Mouse (Mus musculus): ENCODE data around the gene 4933405O20Rik. TPM values are rescaled to one million over a fixed set of nuclear protein-coding genes. Genes with fewer than 3 reads are reported as not detected.
A peak's percentile ranks its signal among the peaks of the same experiment; 100 is the strongest.

The 4933405O20Rik gene
- not detected in 2 replicates for polyA plus RNA-seq (2015; fragmentation: Nextera tagmentation; extraction: Ambion mirVana)

- WGBS = 54% methylated on average over 3 of the region's 3 CpGs
- Histone ChIP-seq H3K4me2 (ENCODE audit: low read depth, low read length) (no peak within 1 kb of the TSS), H3K36me3 (ENCODE audit: control insufficient read depth, insufficient read depth) (no peaks in the 10 kb centered on the region), H3K27me3 (ENCODE audit: control insufficient read depth, insufficient read depth, low read length) (no peaks in the 10 kb centered on the region), H3K9ac (ENCODE audit: low read length) (no peak within 1 kb of the TSS), H3K27ac (ENCODE audit: low read length) (no peak within 1 kb of the TSS), H3K9me3 (replicated peaks; ENCODE audit: control insufficient read depth, low read length) (no peaks in the 10 kb centered on the region), H3K4me3 (ENCODE audit: low read length) (no peak within 1 kb of the TSS), H3K4me1 (ENCODE audit: control insufficient read depth, insufficient read depth, low read length) (no peaks in the 10 kb centered on the region)
- no peak for ATAC-seq (replicated peaks; ENCODE audit: extremely low read depth, insufficient read depth, low FRiP score)
Observed at GRCm38 (mm10) chr7:50598890-50599289, at the start of gene 4933405O20Rik. 4933405O20Rik (plus strand) TSS chr7:50599190.

- ATAC-seq (replicated peaks; ENCODE audit: extremely low read depth, insufficient read depth, low FRiP score) = no peak
- Histone ChIP-seq H3K4me1 (ENCODE audit: control insufficient read depth, insufficient read depth, low read length) (no peaks in the 10 kb centered on the region), H3K27ac (ENCODE audit: low read length) (no peak overlapping the region), H3K9ac (ENCODE audit: low read length) (no peak overlapping the region), H3K27me3 (ENCODE audit: control insufficient read depth, insufficient read depth, low read length) (no peaks in the 10 kb centered on the region), H3K4me2 (ENCODE audit: low read depth, low read length) (no peak overlapping the region), H3K36me3 (ENCODE audit: control insufficient read depth, insufficient read depth) (no peaks in the 10 kb centered on the region), H3K4me3 (ENCODE audit: low read length) (no peak overlapping the region), H3K9me3 (replicated peaks; ENCODE audit: control insufficient read depth, low read length) (no peaks in the 10 kb centered on the region)
- WGBS = 63% methylated on average over 3 of the region's 3 CpGs
Observed at GRCm38 (mm10) chr7:50549572-50549971, 49.4 kb upstream of the 4933405O20Rik start.

GRCm38 (mm10) chr7:50551426-50551825, 47.6 kb upstream of the 4933405O20Rik start:
- no peak overlapping the region for H3K27ac ChIP-seq (ENCODE audit: low read length)
- H3K27me3 ChIP-seq (ENCODE audit: control insufficient read depth, insufficient read depth, low read length) = no peaks in the 10 kb centered on the region
- no peaks in the 10 kb centered on the region for H3K4me1 ChIP-seq (ENCODE audit: control insufficient read depth, insufficient read depth, low read length)
- WGBS = 72% methylated on average over 4 of the region's 4 CpGs
- H3K9me3 ChIP-seq (replicated peaks; ENCODE audit: control insufficient read depth, low read length) = no peaks in the 10 kb centered on the region
- no peak overlapping the region for H3K9ac ChIP-seq (ENCODE audit: low read length)
- H3K4me2 ChIP-seq (ENCODE audit: low read depth, low read length) = no peak overlapping the region
- H3K4me3 ChIP-seq (ENCODE audit: low read length) = no peak overlapping the region
- H3K36me3 ChIP-seq (ENCODE audit: control insufficient read depth, insufficient read depth) = no peaks in the 10 kb centered on the region
- no peak for ATAC-seq (replicated peaks; ENCODE audit: extremely low read depth, insufficient read depth, low FRiP score)

GRCm38 (mm10) chr7:50562708-50563107, 36.3 kb upstream of the 4933405O20Rik start:
- H3K4me2 ChIP-seq (ENCODE audit: low read depth, low read length) = no peak overlapping the region
- H3K27me3 ChIP-seq (ENCODE audit: control insufficient read depth, insufficient read depth, low read length) = no peaks in the 10 kb centered on the region
- H3K9ac ChIP-seq (ENCODE audit: low read length) = no peak overlapping the region
- H3K36me3 ChIP-seq (ENCODE audit: control insufficient read depth, insufficient read depth) = no peaks in the 10 kb centered on the region
- no peak overlapping the region for H3K4me3 ChIP-seq (ENCODE audit: low read length)
- 77% methylated on average over 3 of the region's 3 CpGs for WGBS
- no peaks in the 10 kb centered on the region for H3K4me1 ChIP-seq (ENCODE audit: control insufficient read depth, insufficient read depth, low read length)
- ATAC-seq (replicated peaks; ENCODE audit: extremely low read depth, insufficient read depth, low FRiP score) = no peak
- no peak overlapping the region for H3K27ac ChIP-seq (ENCODE audit: low read length)
- H3K9me3 ChIP-seq (replicated peaks; ENCODE audit: control insufficient read depth, low read length) = no peaks in the 10 kb centered on the region

GRCm38 (mm10) chr7:50573841-50574240, 25.1 kb upstream of the 4933405O20Rik start:
- Histone ChIP-seq H3K4me1 (ENCODE audit: control insufficient read depth, insufficient read depth, low read length) (no peaks in the 10 kb centered on the region), H3K9me3 (replicated peaks; ENCODE audit: control insufficient read depth, low read length) (no peaks in the 10 kb centered on the region), H3K4me2 (ENCODE audit: low read depth, low read length) (no peak overlapping the region), H3K4me3 (ENCODE audit: low read length) (no peak overlapping the region), H3K36me3 (ENCODE audit: control insufficient read depth, insufficient read depth) (no peaks in the 10 kb centered on the region), H3K9ac (ENCODE audit: low read length) (no peak overlapping the region), H3K27me3 (ENCODE audit: control insufficient read depth, insufficient read depth, low read length) (no peaks in the 10 kb centered on the region), H3K27ac (ENCODE audit: low read length) (no peak overlapping the region)
- no peak for ATAC-seq (replicated peaks; ENCODE audit: extremely low read depth, insufficient read depth, low FRiP score)
- 49% methylated on average over 7 of the region's 7 CpGs for WGBS

GRCm38 (mm10) chr7:50588642-50589424, 10.2 kb upstream of the 4933405O20Rik start:
- H3K4me2 ChIP-seq (ENCODE audit: low read depth, low read length) = peak overlapping the region; percentile 4; the same call in 1 of the 2 replicates
- H3K27ac ChIP-seq (ENCODE audit: low read length) = no peak overlapping the region
- H3K36me3 ChIP-seq (ENCODE audit: control insufficient read depth, insufficient read depth) = no peaks in the 10 kb centered on the region
- no peak for ATAC-seq (replicated peaks; ENCODE audit: extremely low read depth, insufficient read depth, low FRiP score)
- H3K27me3 ChIP-seq (ENCODE audit: control insufficient read depth, insufficient read depth, low read length) = no peaks in the 10 kb centered on the region
- WGBS = 39% methylated on average over 8 of the region's 8 CpGs
- H3K9ac ChIP-seq (ENCODE audit: low read length) = no peak overlapping the region
- no peak overlapping the region for H3K4me3 ChIP-seq (ENCODE audit: low read length)
- peaks cover 3% of the 10 kb centered on the region; the same call in 1 of the 2 replicates for H3K4me1 ChIP-seq (ENCODE audit: control insufficient read depth, insufficient read depth, low read length)
- H3K9me3 ChIP-seq (replicated peaks; ENCODE audit: control insufficient read depth, low read length) = no peaks in the 10 kb centered on the region

GRCm38 (mm10) chr7:50614101-50614500, 15.1 kb downstream of the 4933405O20Rik start:
- H3K36me3 ChIP-seq (ENCODE audit: control insufficient read depth, insufficient read depth) = no peaks in the 10 kb centered on the region
- H3K4me3 ChIP-seq (ENCODE audit: low read length) = no peak overlapping the region
- no peak overlapping the region for H3K27ac ChIP-seq (ENCODE audit: low read length)
- 68% methylated on average over 2 of the region's 2 CpGs for WGBS
- H3K9ac ChIP-seq (ENCODE audit: low read length) = no peak overlapping the region
- no peak for ATAC-seq (replicated peaks; ENCODE audit: extremely low read depth, insufficient read depth, low FRiP score)
- H3K4me2 ChIP-seq (ENCODE audit: low read depth, low read length) = no peak overlapping the region
- no peaks in the 10 kb centered on the region for H3K4me1 ChIP-seq (ENCODE audit: control insufficient read depth, insufficient read depth, low read length)
- no peaks in the 10 kb centered on the region for H3K9me3 ChIP-seq (replicated peaks; ENCODE audit: control insufficient read depth, low read length)
- H3K27me3 ChIP-seq (ENCODE audit: control insufficient read depth, insufficient read depth, low read length) = no peaks in the 10 kb centered on the region

- no peak for ATAC-seq (replicated peaks; ENCODE audit: extremely low read depth, insufficient read depth, low FRiP score)
Observed at GRCm38 (mm10) chr7:50629186-50629585, 30.2 kb downstream of the 4933405O20Rik start.

GRCm38 (mm10) chr7:50633147-50633546, 34.2 kb downstream of the 4933405O20Rik start:
- no peaks in the 10 kb centered on the region for H3K27me3 ChIP-seq (ENCODE audit: control insufficient read depth, insufficient read depth, low read length)
- H3K36me3 ChIP-seq (ENCODE audit: control insufficient read depth, insufficient read depth) = no peaks in the 10 kb centered on the region
- H3K9ac ChIP-seq (ENCODE audit: low read length) = no peak overlapping the region
- no peak overlapping the region for H3K27ac ChIP-seq (ENCODE audit: low read length)
- H3K9me3 ChIP-seq (replicated peaks; ENCODE audit: control insufficient read depth, low read length) = no peaks in the 10 kb centered on the region
- no peak overlapping the region for H3K4me3 ChIP-seq (ENCODE audit: low read length)
- H3K4me2 ChIP-seq (ENCODE audit: low read depth, low read length) = no peak overlapping the region
- ATAC-seq (replicated peaks; ENCODE audit: extremely low read depth, insufficient read depth, low FRiP score) = no peak
- H3K4me1 ChIP-seq (ENCODE audit: control insufficient read depth, insufficient read depth, low read length) = no peaks in the 10 kb centered on the region
- 72% methylated on average over 2 of the region's 2 CpGs for WGBS

More at GRCm38 (mm10) chr7:50629186-50629585, 30.2 kb downstream of the 4933405O20Rik start:
- H3K9ac ChIP-seq (ENCODE audit: low read length) = no peak overlapping the region
- no peak overlapping the region for H3K27ac ChIP-seq (ENCODE audit: low read length)
- H3K4me1 ChIP-seq (ENCODE audit: control insufficient read depth, insufficient read depth, low read length) = no peaks in the 10 kb centered on the region
- 35% methylated on average over 3 of the region's 3 CpGs for WGBS
- H3K4me2 ChIP-seq (ENCODE audit: low read depth, low read length) = no peak overlapping the region
- no peaks in the 10 kb centered on the region for H3K27me3 ChIP-seq (ENCODE audit: control insufficient read depth, insufficient read depth, low read length)
- no peaks in the 10 kb centered on the region for H3K36me3 ChIP-seq (ENCODE audit: control insufficient read depth, insufficient read depth)
- H3K4me3 ChIP-seq (ENCODE audit: low read length) = no peak overlapping the region
- H3K9me3 ChIP-seq (replicated peaks; ENCODE audit: control insufficient read depth, low read length) = no peaks in the 10 kb centered on the region

Measured in heart, embryonic 16.5 days (tissue).